8 mouse cellular contexts compared by ENCODE assay signal in genomic region chr1:74030285-74030684, GRCm38 (mm10).
DNase-seq lines count a peak whose midpoint lies in the region; TF ChIP-seq lines count a peak whose summit lies in the region.

No protein-coding gene starts in this region.

- DNase-seq in gastrocnemius, adult 2 months = no peak
- DNase-seq in gastrocnemius, postnatal 25 days = no peak
- DNase-seq in kidney, adult 11 months = peak; percentile 36
- no peak for DNase-seq in kidney, postnatal 4 days
- DNase-seq in testis, postnatal 14 days (ENCODE audit: low spot score) = no peak
- no peak for DNase-seq in cerebellum, postnatal 10 days
- no peak for DNase-seq in thymus, adult 2 months

- H3K4me1 ChIP-seq in testis, adult 2 months (ENCODE audit: control insufficient read depth, insufficient read depth, low read length) = peaks cover 12% of the 10 kb centered on the region
- H3K4me1 ChIP-seq in thymus, adult 2 months (replicated peaks; ENCODE audit: control insufficient read depth, insufficient read depth, low read length) = no peaks in the 10 kb centered on the region

- no peaks in the 10 kb centered on the region for H3K27me3 ChIP-seq in testis, adult 2 months (ENCODE audit: control insufficient read depth, insufficient read depth, low read length)
- no peaks in the 10 kb centered on the region for H3K27me3 ChIP-seq in thymus, adult 2 months (ENCODE audit: control insufficient read depth, insufficient read depth, low read length)

- intact Hi-C loops in gastrocnemius, adult 2 months (cut with DNase I) = no loop called here

- no peaks in the 10 kb centered on the region for H3K36me3 ChIP-seq in testis, adult 2 months (ENCODE audit: control insufficient read depth, insufficient read depth, low read length)
- H3K36me3 ChIP-seq in thymus, adult 2 months (ENCODE audit: control insufficient read depth, insufficient read depth, low read length) = no peaks in the 10 kb centered on the region

- peak overlapping the region; percentile 86 for H3K27ac ChIP-seq in gastrocnemius, adult 2 months
- peak overlapping the region; percentile 28; the same call in 1 of the 2 replicates for H3K27ac ChIP-seq in testis, adult 2 months (ENCODE audit: control insufficient read depth, insufficient read depth, low read depth, low read length)
- no peak overlapping the region for H3K27ac ChIP-seq in thymus, adult 2 months (ENCODE audit: control insufficient read depth, insufficient read depth, low read length)

- no peak for TF ChIP-seq CTCF in gastrocnemius, adult 2 months (IDR thresholded peaks at IDR 0.05)
- TF ChIP-seq CTCF in testis, adult 2 months (IDR thresholded peaks at IDR 0.05; ENCODE audit: control insufficient read depth, insufficient read depth, insufficient replicate concordance, low read depth, low read length) = no peak
- no peak for TF ChIP-seq CTCF in thymus, adult 2 months (IDR thresholded peaks at IDR 0.05; ENCODE audit: borderline replicate concordance, control insufficient read depth, extremely low read depth, insufficient read depth, low read length, poor library complexity)

- 78% methylated on average over 1 of the region's 1 CpGs for WGBS in thymus, adult 2 months

- TF ChIP-seq POLR2A in testis, adult 2 months (IDR thresholded peaks at IDR 0.05; ENCODE audit: control insufficient read depth, low read depth, low read length) = no peak
- TF ChIP-seq POLR2A in thymus, adult 2 months (IDR thresholded peaks at IDR 0.05; ENCODE audit: control insufficient read depth, extremely low read depth, insufficient read depth, low read length, poor library complexity) = no peak

- H3K4me3 ChIP-seq in gastrocnemius, adult 2 months = peak overlapping the region; percentile 81
- H3K4me3 ChIP-seq in testis, adult 2 months (ENCODE audit: control insufficient read depth, low read depth, low read length) = no peak overlapping the region
- H3K4me3 ChIP-seq in thymus, adult 2 months (ENCODE audit: control insufficient read depth, insufficient read depth, low read length) = no peak overlapping the region
